Mouse (Mus musculus): ENCODE measurements around the gene Tmem53. TPM values are rescaled to one million over a fixed set of nuclear protein-coding genes. Genes with fewer than 3 reads are reported as not detected.

The Tmem53 gene
- total RNA-seq, 1 experiment, result 3.4 TPM

DNA sequence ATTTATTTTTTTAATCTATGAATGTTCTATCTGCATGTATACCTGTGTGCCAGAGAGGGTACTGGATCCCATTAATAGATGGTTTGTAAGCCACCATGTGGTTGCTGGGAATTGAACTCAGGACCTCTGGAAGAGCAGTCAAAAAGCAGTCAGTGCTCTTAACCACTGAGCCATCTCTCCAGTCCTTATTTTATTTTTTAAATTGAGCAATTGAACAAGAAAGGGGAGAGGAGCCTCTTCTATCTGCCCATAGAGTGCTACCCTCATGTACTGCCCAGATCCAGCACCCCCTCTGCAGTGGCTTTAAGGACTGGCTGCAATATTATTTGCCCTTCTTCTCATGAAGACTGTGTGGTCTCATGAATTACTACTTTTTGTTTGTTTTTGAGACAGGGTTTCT is 26.5 kb upstream of the Tmem53 start:
- TF ChIP-seq MAFK (IDR thresholded peaks at IDR 0.05; ENCODE audit: insufficient read depth, low read depth, low read length) (no peak), CHD2 (IDR thresholded peaks at IDR 0.05; ENCODE audit: low read depth, low read length) (no peak), ZC3H11A (IDR thresholded peaks at IDR 0.05; ENCODE audit: borderline replicate concordance, low read depth, low read length) (no peak), ZNF384 (IDR thresholded peaks at IDR 0.05; ENCODE audit: low read depth, low read length) (no peak), HCFC1 (IDR thresholded peaks at IDR 0.05; ENCODE audit: borderline replicate concordance, insufficient read depth, low read length) (no peak)
- Histone ChIP-seq H3K4me3 (ENCODE audit: insufficient read depth in 1 of 2, low read depth in 1 of 2, low read length in 2 of 2, poor library complexity in 1 of 2, severe bottlenecking in 1 of 2) (no peak overlapping the region), H3K36me3 (ENCODE audit: control insufficient read depth, insufficient read depth, low read length, poor library complexity, severe bottlenecking) (no peaks in the 10 kb centered on the region), H3K9ac (ENCODE audit: insufficient read depth, low read depth, low read length, poor library complexity, severe bottlenecking) (no peak overlapping the region), H3K27ac (ENCODE audit: insufficient read depth, low read depth, low read length, poor library complexity, severe bottlenecking) (no peak overlapping the region), H3K4me1 (ENCODE audit: control insufficient read depth in 2 of 2, insufficient read depth in 2 of 2, low read length in 2 of 2, poor library complexity in 1 of 2) (peaks cover 0 to 3% of the 10 kb centered on the region in 2 experiments; a peak in 1 of 4 replicates), H3K9me3 (ENCODE audit: control insufficient read depth, insufficient read depth, low read depth, low read length) (no peaks in the 10 kb centered on the region)
- no peak for DNase-seq (ENCODE audit: low read depth, low spot score)
- in situ Hi-C loops (cut with MboI; ENCODE audit: low sequenced_read_pairs in 2 of 2, unreplicated experiment in 2 of 2), result no loop called here

DNA sequence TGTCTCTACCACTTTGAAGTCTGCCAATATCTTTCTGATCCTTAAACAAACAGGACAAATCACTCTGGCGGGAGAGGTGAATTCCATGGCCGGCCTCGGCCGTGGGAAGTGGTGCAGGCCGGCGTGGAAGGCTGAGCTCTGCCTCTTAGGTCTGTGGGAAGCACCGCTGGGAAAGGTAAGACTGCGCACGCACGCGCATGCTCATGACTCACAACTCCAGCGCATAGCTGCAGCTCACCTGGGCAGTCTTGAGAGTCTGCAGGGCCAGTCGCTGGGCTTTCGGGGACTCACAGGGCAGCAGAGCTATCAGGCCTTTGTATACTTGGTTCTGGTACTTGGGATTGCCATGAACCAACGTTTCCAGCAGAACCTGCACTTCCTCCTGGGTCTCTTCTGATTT is 22.2 kb upstream of the Tmem53 start:
- Histone ChIP-seq H3K9ac (ENCODE audit: insufficient read depth, low read depth, low read length, poor library complexity, severe bottlenecking) (no peak overlapping the region), H3K4me1 (ENCODE audit: control insufficient read depth in 2 of 2, insufficient read depth in 2 of 2, low read length in 2 of 2, poor library complexity in 1 of 2) (peaks cover 0 to 3% of the 10 kb centered on the region in 2 experiments; a peak in 1 of 4 replicates), H3K4me3 (ENCODE audit: insufficient read depth in 1 of 2, low read depth in 1 of 2, low read length in 2 of 2, poor library complexity in 1 of 2, severe bottlenecking in 1 of 2) (peak overlapping the region in 1 of 2 experiments; percentile 15; a peak in 1 of 4 replicates), H3K36me3 (ENCODE audit: control insufficient read depth, insufficient read depth, low read length, poor library complexity, severe bottlenecking) (no peaks in the 10 kb centered on the region), H3K27ac (ENCODE audit: insufficient read depth, low read depth, low read length, poor library complexity, severe bottlenecking) (no peak overlapping the region), H3K9me3 (ENCODE audit: control insufficient read depth, insufficient read depth, low read depth, low read length) (no peaks in the 10 kb centered on the region)
- no peak for TF ChIP-seq ZNF384 (IDR thresholded peaks at IDR 0.05; ENCODE audit: low read depth, low read length)
- DNase-seq (ENCODE audit: low read depth, low spot score), result no peak
- in situ Hi-C loops (cut with MboI; ENCODE audit: low sequenced_read_pairs in 2 of 2, unreplicated experiment in 2 of 2), result no loop called here

DNA sequence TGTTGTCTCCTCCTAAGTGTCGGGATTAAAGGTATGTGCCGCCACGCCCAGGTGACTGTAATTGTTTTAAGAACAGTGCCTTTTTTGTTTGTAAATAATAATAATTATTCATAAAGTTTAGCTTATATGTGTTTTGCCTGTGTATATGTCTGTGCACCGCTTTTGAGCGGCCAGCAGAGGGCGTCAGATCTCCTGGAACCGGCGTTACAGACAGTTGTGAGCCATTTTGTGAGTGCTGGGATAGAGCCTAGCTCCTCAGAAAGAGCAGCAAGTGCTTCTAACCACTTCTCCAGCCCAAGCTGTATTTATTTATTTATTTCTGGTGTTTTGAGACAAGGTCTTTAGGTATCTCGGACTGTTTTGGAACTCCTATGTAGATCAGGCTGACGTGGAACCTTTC is 21.4 kb upstream of the Tmem53 start:
- H3K27ac ChIP-seq (ENCODE audit: insufficient read depth, low read depth, low read length, poor library complexity, severe bottlenecking), result no peak overlapping the region
- in situ Hi-C loops (cut with MboI; ENCODE audit: low sequenced_read_pairs in 2 of 2, unreplicated experiment in 2 of 2), result no loop called here
- H3K9ac ChIP-seq (ENCODE audit: insufficient read depth, low read depth, low read length, poor library complexity, severe bottlenecking), result no peak overlapping the region
- H3K36me3 ChIP-seq (ENCODE audit: control insufficient read depth, insufficient read depth, low read length, poor library complexity, severe bottlenecking), result no peaks in the 10 kb centered on the region
- no peaks in the 10 kb centered on the region for H3K9me3 ChIP-seq (ENCODE audit: control insufficient read depth, insufficient read depth, low read depth, low read length)
- peak; percentile 41 for DNase-seq (ENCODE audit: low read depth, low spot score)
- H3K4me1 ChIP-seq (ENCODE audit: control insufficient read depth in 2 of 2, insufficient read depth in 2 of 2, low read length in 2 of 2, poor library complexity in 1 of 2), result no peaks in the 10 kb centered on the region
- H3K4me3 ChIP-seq (ENCODE audit: insufficient read depth in 1 of 2, low read depth in 1 of 2, low read length in 2 of 2, poor library complexity in 1 of 2, severe bottlenecking in 1 of 2), result no peak overlapping the region
- TF ChIP-seq ZC3H11A (IDR thresholded peaks at IDR 0.05; ENCODE audit: borderline replicate concordance, low read depth, low read length) (peak; percentile 55), ZNF384 (IDR thresholded peaks at IDR 0.05; ENCODE audit: low read depth, low read length) (no peak), MAFK (IDR thresholded peaks at IDR 0.05; ENCODE audit: insufficient read depth, low read depth, low read length) (no peak)

DNA sequence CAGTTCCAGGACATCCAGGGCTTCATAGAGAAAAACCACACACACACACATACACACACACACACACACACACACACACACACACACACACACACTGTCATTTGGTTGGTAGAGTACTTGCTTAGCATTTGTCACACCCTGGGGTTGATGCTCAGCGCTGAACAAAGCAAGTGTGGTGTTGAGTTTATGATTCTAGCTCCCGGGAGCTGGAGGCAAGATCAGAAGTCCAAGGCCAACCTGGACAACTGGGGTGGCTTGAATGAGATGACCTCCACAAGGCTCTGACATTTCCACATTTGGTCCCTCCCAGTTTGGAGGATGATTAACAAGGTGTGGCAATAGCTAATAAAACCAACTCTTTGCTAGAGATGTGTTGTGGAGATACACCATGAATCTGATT is 20.5 kb upstream of the Tmem53 start:
- Histone ChIP-seq H3K9me3 (ENCODE audit: control insufficient read depth, insufficient read depth, low read depth, low read length) (no peaks in the 10 kb centered on the region), H3K27ac (ENCODE audit: insufficient read depth, low read depth, low read length, poor library complexity, severe bottlenecking) (no peak overlapping the region), H3K9ac (ENCODE audit: insufficient read depth, low read depth, low read length, poor library complexity, severe bottlenecking) (no peak overlapping the region), H3K36me3 (ENCODE audit: control insufficient read depth, insufficient read depth, low read length, poor library complexity, severe bottlenecking) (no peaks in the 10 kb centered on the region), H3K4me1 (ENCODE audit: control insufficient read depth in 2 of 2, insufficient read depth in 2 of 2, low read length in 2 of 2, poor library complexity in 1 of 2) (no peaks in the 10 kb centered on the region), H3K4me3 (ENCODE audit: insufficient read depth in 1 of 2, low read depth in 1 of 2, low read length in 2 of 2, poor library complexity in 1 of 2, severe bottlenecking in 1 of 2) (no peak overlapping the region)
- TF ChIP-seq HCFC1 (IDR thresholded peaks at IDR 0.05; ENCODE audit: borderline replicate concordance, insufficient read depth, low read length) (no peak), CHD2 (IDR thresholded peaks at IDR 0.05; ENCODE audit: low read depth, low read length) (no peak), MAFK (IDR thresholded peaks at IDR 0.05; ENCODE audit: insufficient read depth, low read depth, low read length) (no peak), ZC3H11A (IDR thresholded peaks at IDR 0.05; ENCODE audit: borderline replicate concordance, low read depth, low read length) (no peak), ZNF384 (IDR thresholded peaks at IDR 0.05; ENCODE audit: low read depth, low read length) (no peak)
- DNase-seq (ENCODE audit: low read depth, low spot score), result no peak
- in situ Hi-C loops (cut with MboI; ENCODE audit: low sequenced_read_pairs in 2 of 2, unreplicated experiment in 2 of 2), result no loop called here

DNA sequence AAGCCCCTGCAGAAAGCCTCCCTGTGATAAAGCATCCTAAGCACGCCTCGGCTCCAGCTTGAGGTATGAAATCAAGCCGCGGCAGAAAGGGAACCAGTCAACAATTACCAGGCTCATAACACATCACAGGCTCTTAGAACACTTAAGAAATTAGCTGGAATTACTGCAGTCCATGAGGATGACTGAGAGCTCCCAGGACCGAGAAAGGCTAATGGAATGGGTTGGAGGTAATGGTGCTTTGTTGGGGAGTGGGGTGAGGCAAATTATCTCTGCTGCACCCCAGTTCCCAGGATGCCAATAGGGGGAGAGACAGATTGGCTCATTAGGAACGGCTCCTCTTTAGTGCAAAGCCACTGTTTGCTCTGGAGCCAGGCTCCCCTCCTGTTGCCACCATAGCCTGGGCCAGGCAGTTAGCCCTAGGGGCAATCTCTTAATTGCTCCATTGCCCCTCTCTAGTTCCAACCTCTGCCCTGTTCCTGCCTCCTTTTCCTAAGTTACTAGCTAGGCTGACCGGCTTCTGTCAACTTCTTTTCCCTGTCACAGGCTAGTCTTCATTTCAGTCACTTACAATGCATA is 17.5 kb upstream of the Tmem53 start:
- Histone ChIP-seq H3K36me3 (ENCODE audit: control insufficient read depth, insufficient read depth, low read length, poor library complexity, severe bottlenecking) (no peaks in the 10 kb centered on the region), H3K27ac (ENCODE audit: insufficient read depth, low read depth, low read length, poor library complexity, severe bottlenecking) (no peak overlapping the region), H3K4me3 (ENCODE audit: insufficient read depth in 1 of 2, low read depth in 1 of 2, low read length in 2 of 2, poor library complexity in 1 of 2, severe bottlenecking in 1 of 2) (no peak overlapping the region), H3K4me1 (ENCODE audit: control insufficient read depth in 2 of 2, insufficient read depth in 2 of 2, low read length in 2 of 2, poor library complexity in 1 of 2) (no peaks in the 10 kb centered on the region), H3K9ac (ENCODE audit: insufficient read depth, low read depth, low read length, poor library complexity, severe bottlenecking) (no peak overlapping the region), H3K9me3 (ENCODE audit: control insufficient read depth, insufficient read depth, low read depth, low read length) (no peaks in the 10 kb centered on the region)
- no peak for DNase-seq (ENCODE audit: low read depth, low spot score)
- TF ChIP-seq ZC3H11A (IDR thresholded peaks at IDR 0.05; ENCODE audit: borderline replicate concordance, low read depth, low read length), result no peak
- no peak for TF ChIP-seq CHD2 (IDR thresholded peaks at IDR 0.05; ENCODE audit: low read depth, low read length)
- no peak for TF ChIP-seq ZNF384 (IDR thresholded peaks at IDR 0.05; ENCODE audit: low read depth, low read length)
- TF ChIP-seq HCFC1 (IDR thresholded peaks at IDR 0.05; ENCODE audit: borderline replicate concordance, insufficient read depth, low read length), result no peak
- no peak for TF ChIP-seq MAFK (IDR thresholded peaks at IDR 0.05; ENCODE audit: insufficient read depth, low read depth, low read length)
- in situ Hi-C loops (cut with MboI; ENCODE audit: low sequenced_read_pairs in 2 of 2, unreplicated experiment in 2 of 2), result no loop called here

Data from ES-E14 (cell line).